Mouse (Mus musculus) CH12.LX (cell line): ENCODE measurements around the gene Sin3a. TPM values are rescaled to one million over a fixed set of nuclear protein-coding genes. Genes with fewer than 3 reads are reported as not detected.

ENCODE experiments used
- DNase-seq: peaks from one replicate; pipeline ENCODE4 v3.0.0-alpha.2; 2013; ENCODE audit errors: extremely low read depth
- H3K27ac ChIP-seq: 2 replicates; pipeline ENCODE4 v1.5.1; 2012; ENCODE audit warnings: low read depth, mild to moderate bottlenecking, control low read depth, moderate library complexity; ENCODE audit not compliant: insufficient read depth
- H3K27me3 ChIP-seq: replicated peaks from 2 replicates; pipeline ENCODE3; 2012; ENCODE audit warnings: inconsistent platforms
- H3K36me3 ChIP-seq, 2 experiments: replicated peaks in 1 of 2; 2 replicates each; pipeline versions ENCODE3 to v1.6.1; 2012; ENCODE audit warnings: inconsistent platforms in 1 of 2, low read length in 1 of 2, mild to moderate bottlenecking in 1 of 2, mixed read lengths in 1 of 2, moderate library complexity in 1 of 2; ENCODE audit not compliant: control insufficient read depth in 1 of 2, insufficient read depth in 1 of 2
- H3K4me1 ChIP-seq, 2 experiments: 2 replicates each; pipeline ENCODE4 v1.6.1; 2012; ENCODE audit warnings: inconsistent platforms in 1 of 2, moderate library complexity in 1 of 2; ENCODE audit not compliant: insufficient read depth in 2 of 2, control insufficient read depth in 1 of 2
- H3K4me2 ChIP-seq: 2 replicates; pipeline ENCODE4 v1.6.1; 2012; ENCODE audit warnings: low read depth, mild to moderate bottlenecking, control low read depth; ENCODE audit not compliant: poor library complexity, insufficient read depth, severe bottlenecking
- H3K4me3 ChIP-seq, 3 experiments: fragments of 150-350 bp in 1 of 3; sonication (generic) in 1 of 3; replicated peaks in 1 of 3; 2 replicates each; pipeline versions ENCODE3 to v1.5.1; 2011 to 2012; ENCODE audit warnings: low read depth in 2 of 3, low read length in 2 of 3, mild to moderate bottlenecking in 2 of 3, moderate library complexity in 2 of 3, control low read depth in 1 of 3, improper control_type of control experiment in 1 of 3, inconsistent platforms in 1 of 3, mixed read lengths in 1 of 3; ENCODE audit not compliant: poor library complexity in 1 of 3
- H3K79me2 ChIP-seq: replicated peaks from 2 replicates; pipeline ENCODE4 v1.6.1; 2012; ENCODE audit warnings: mild to moderate bottlenecking, moderate library complexity; ENCODE audit not compliant: control insufficient read depth, poor library complexity, insufficient read depth, severe bottlenecking; ENCODE audit errors: extremely low read depth
- H3K9ac ChIP-seq: 2 replicates; pipeline ENCODE4 v1.6.1; 2012; ENCODE audit warnings: low read depth, mild to moderate bottlenecking, control low read depth, moderate library complexity; ENCODE audit not compliant: insufficient read depth
- H3K9me3 ChIP-seq: replicated peaks from 2 replicates; pipeline ENCODE3; 2012; ENCODE audit warnings: low read length, inconsistent platforms, mixed read lengths
- BHLHE40 ChIP-seq: IDR thresholded peaks from 2 replicates; pipeline ENCODE4 v1.6.1; 2011; ENCODE audit warnings: mild to moderate bottlenecking, low read depth, low read length, improper control_type of control experiment
- CHD1 ChIP-seq: IDR thresholded peaks from 2 replicates; pipeline ENCODE4 v1.6.1; 2012; ENCODE audit warnings: low read depth, low read length, improper control_type of control experiment, inconsistent platforms
- CHD2 ChIP-seq: IDR thresholded peaks from 2 replicates; pipeline ENCODE4 v1.6.1; 2011; ENCODE audit warnings: low read length, improper control_type of control experiment
- CTCF ChIP-seq, 2 experiments: IDR thresholded peaks in 1 of 2; conservative IDR thresholded peaks in 1 of 2; 2 replicates each; pipeline ENCODE4 v1.5.1; 2011 to 2012; ENCODE audit warnings: low read depth in 2 of 2, low read length in 2 of 2, improper control_type of control experiment in 1 of 2, inconsistent platforms in 1 of 2, mild to moderate bottlenecking in 1 of 2, moderate library complexity in 1 of 2
- E2F4 ChIP-seq: IDR thresholded peaks from 2 replicates; pipeline ENCODE4 v1.6.1; 2011; ENCODE audit warnings: low read depth, low read length, improper control_type of control experiment; ENCODE audit not compliant: insufficient replicate concordance
- ELF1 ChIP-seq: IDR thresholded peaks from 2 replicates; pipeline ENCODE4 v1.6.1; 2014; ENCODE audit warnings: low read depth, mild to moderate bottlenecking, inconsistent platforms, low read length, improper control_type of control experiment
- EP300 ChIP-seq: IDR thresholded peaks from 2 replicates; pipeline ENCODE4 v1.6.1; 2011; ENCODE audit warnings: low read length, improper control_type of control experiment
- GABPA ChIP-seq: IDR thresholded peaks from 2 replicates; pipeline ENCODE4 v1.6.1; 2012; ENCODE audit warnings: low read depth, low read length, improper control_type of control experiment, inconsistent platforms; ENCODE audit not compliant: insufficient replicate concordance
- HCFC1 ChIP-seq: IDR thresholded peaks from 2 replicates; pipeline ENCODE4 v1.6.1; 2012; ENCODE audit warnings: low read depth, mild to moderate bottlenecking, inconsistent platforms, low read length, improper control_type of control experiment
- JUN ChIP-seq: IDR thresholded peaks from 2 replicates; pipeline ENCODE4 v1.6.1; 2011; ENCODE audit warnings: low read depth, mild to moderate bottlenecking, low read length, improper control_type of control experiment, moderate library complexity; ENCODE audit not compliant: insufficient read depth
- KAT2A ChIP-seq: IDR thresholded peaks from 2 replicates; pipeline ENCODE4 v1.6.1; 2012; ENCODE audit warnings: low read length, improper control_type of control experiment, inconsistent platforms; ENCODE audit not compliant: insufficient replicate concordance
- MAFK ChIP-seq: IDR thresholded peaks from 2 replicates; pipeline ENCODE4 v1.6.1; 2011; ENCODE audit warnings: low read length, improper control_type of control experiment; ENCODE audit not compliant: insufficient replicate concordance
- MAX ChIP-seq: IDR thresholded peaks from 2 replicates; pipeline ENCODE4 v1.6.1; 2011; ENCODE audit warnings: low read length, improper control_type of control experiment
- MEF2A ChIP-seq: IDR thresholded peaks from 2 replicates; pipeline ENCODE4 v1.6.1; 2014; ENCODE audit warnings: low read depth, mild to moderate bottlenecking, inconsistent platforms, low read length, improper control_type of control experiment, borderline replicate concordance
- MXI1 ChIP-seq: IDR thresholded peaks from 2 replicates; pipeline ENCODE4 v1.6.1; 2011; ENCODE audit warnings: mild to moderate bottlenecking, low read depth, low read length, improper control_type of control experiment
- MYC ChIP-seq: IDR thresholded peaks from 2 replicates; pipeline ENCODE4 v1.6.1; 2011; ENCODE audit warnings: low read depth, mild to moderate bottlenecking, improper control_type of control experiment, low read length
- NELFE ChIP-seq: IDR thresholded peaks from 2 replicates; pipeline ENCODE4 v1.6.1; 2011; ENCODE audit warnings: low read depth, low read length, improper control_type of control experiment
- POLR2A ChIP-seq: IDR thresholded peaks from 2 replicates; pipeline ENCODE4 v1.6.1; 2011; ENCODE audit warnings: low read depth, mild to moderate bottlenecking, improper control_type of control experiment, low read length
- POLR2AphosphoS2 ChIP-seq: IDR thresholded peaks from 2 replicates; pipeline ENCODE4 v1.6.1; 2011; ENCODE audit warnings: low read depth, low read length, improper control_type of control experiment
- RAD21 ChIP-seq: IDR thresholded peaks from 2 replicates; pipeline ENCODE4 v1.6.1; 2011; ENCODE audit warnings: low read depth, mild to moderate bottlenecking, low read length, improper control_type of control experiment, moderate library complexity
- RCOR1 ChIP-seq: conservative IDR thresholded peaks from 2 replicates; pipeline ENCODE4 v1.6.1; 2012; ENCODE audit warnings: low read depth, mild to moderate bottlenecking, inconsistent platforms, low read length, improper control_type of control experiment
- SIN3A ChIP-seq: IDR thresholded peaks from 2 replicates; pipeline ENCODE4 v1.6.1; 2012; ENCODE audit warnings: low read length, improper control_type of control experiment, inconsistent platforms
- SMC3 ChIP-seq: IDR thresholded peaks from 2 replicates; pipeline ENCODE4 v1.6.1; 2011; ENCODE audit warnings: low read depth, low read length, improper control_type of control experiment
- TCF12 ChIP-seq: IDR thresholded peaks from 2 replicates; pipeline ENCODE4 v1.6.1; 2014; ENCODE audit warnings: low read depth, mild to moderate bottlenecking, inconsistent platforms, low read length, improper control_type of control experiment
- UBTF ChIP-seq: IDR thresholded peaks from 2 replicates; pipeline ENCODE4 v1.6.1; 2012; ENCODE audit warnings: low read depth, mild to moderate bottlenecking, inconsistent platforms, low read length, improper control_type of control experiment, moderate library complexity
- USF2 ChIP-seq: conservative IDR thresholded peaks from 2 replicates; pipeline ENCODE4 v1.6.1; 2011; ENCODE audit warnings: low read depth, low read length, improper control_type of control experiment
- ZC3H11A ChIP-seq: IDR thresholded peaks from 2 replicates; pipeline ENCODE4 v1.6.1; 2012; ENCODE audit warnings: low read depth, mild to moderate bottlenecking, inconsistent platforms, low read length, improper control_type of control experiment
- ZKSCAN1 ChIP-seq: IDR thresholded peaks from 2 replicates; pipeline ENCODE4 v1.6.1; 2012; ENCODE audit warnings: low read depth, inconsistent platforms, low read length, improper control_type of control experiment, borderline replicate concordance
- ZMIZ1 ChIP-seq: IDR thresholded peaks from 2 replicates; pipeline ENCODE4 v1.6.1; 2012; ENCODE audit warnings: low read depth, mild to moderate bottlenecking, inconsistent platforms, low read length, improper control_type of control experiment
- ZNF384 ChIP-seq: IDR thresholded peaks from 2 replicates; pipeline ENCODE4 v1.6.1; 2012; ENCODE audit warnings: low read depth, low read length, improper control_type of control experiment, inconsistent platforms
- dilution Hi-C: fragments of 300-500 bp; cut with MboI; formaldehyde crosslinking; loops from 2 replicates; pipeline ENCODE4 v1.14.3; 2020; ENCODE audit warnings: low sequenced_read_pairs; ENCODE audit not compliant: extremely low pct_unique_long_range_greater_than_20kb, extremely low pct_ligation_motif_present
- in situ Hi-C: fragments of 300-500 bp; cut with MboI; formaldehyde crosslinking; loops from 3 replicates; pipeline ENCODE4 v1.14.3; 2019; ENCODE audit warnings: low sequenced_read_pairs, low pct_ligation_motif_present, low pct_unique_long_range_greater_than_20kb, mixed read lengths
- polyA plus RNA-seq: library from polyadenylated mRNA; unstranded; fragments of >175 nt; gene quantifications from 2 replicates; pipeline ENCODE4 v1.2.1, GENCODE M21; 2012; ENCODE audit warnings: low read depth; ENCODE audit not compliant: insufficient read length
- total RNA-seq, 2 experiments: library from RNA; depleted of rRNA; stranded (reverse); fragments of 300-350 nt in 1 of 2; fragments of >200 nt in 1 of 2; gene quantifications; 2 replicates each; pipeline ENCODE4 v1.2.3; 2012 to 2014

Sin3a gene
- total and polyA plus RNA-seq, 3 experiments = 23.0 to 32.1 (median 28.7) TPM

- Histone ChIP-seq H3K4me1 (peaks cover 0 to 19% of the 10 kb centered on the region in 2 experiments; a peak in 2 of 4 replicates), H3K27ac (peak overlapping the region; percentile 70), H3K4me2 (peak overlapping the region; percentile 99), H3K9me3 (no peaks in the 10 kb centered on the region), H3K36me3 (peaks cover 0 to 2% of the 10 kb centered on the region in 2 experiments), H3K9ac (peak overlapping the region; percentile 68), H3K27me3 (no peaks in the 10 kb centered on the region), H3K79me2 (peaks cover 16% of the 10 kb centered on the region)
- no peak for DNase-seq
- dilution Hi-C loops (no loop called here), in situ Hi-C loops (no loop called here)
- no peak for TF ChIP-seq ZKSCAN1
- TF ChIP-seq UBTF = no peak
- peak; percentile 37 for TF ChIP-seq NELFE
- peak; percentile 87 for TF ChIP-seq ELF1
- no peak; the same call in 1 of the 2 replicates for TF ChIP-seq CHD2
- no peak for TF ChIP-seq MYC
- no peak for TF ChIP-seq ZC3H11A
- TF ChIP-seq POLR2AphosphoS2 = no peak; the same call in 1 of the 2 replicates
- no peak for TF ChIP-seq MXI1
- TF ChIP-seq MEF2A = no peak
- TF ChIP-seq USF2 = no peak
- peak; percentile 61 for TF ChIP-seq POLR2A
- no peak for TF ChIP-seq GABPA
- TF ChIP-seq TCF12 = no peak; the same call in 1 of the 2 replicates
- TF ChIP-seq, all 38 proteins: peak for 3
- H3K4me3 ChIP-seq = peak overlapping the region; percentile 52 to 80 (median 68)
These were observed 1.9 kb downstream of the Sin3a start for GRCm38 (mm10) chr9:57073790-57074094.

GRCm38 (mm10) chr9:57074171-57074821 is 2.5 kb downstream of the Sin3a start:
- Histone ChIP-seq H3K4me2 (peak overlapping the region; percentile 99), H3K9ac (peak overlapping the region; percentile 68), H3K36me3 (peaks cover 0 to 6% of the 10 kb centered on the region in 2 experiments), H3K27ac (peak overlapping the region; percentile 70), H3K27me3 (no peaks in the 10 kb centered on the region), H3K4me3 (peak overlapping the region; percentile 52 to 80 (median 68)), H3K4me1 (peaks cover 0 to 23% of the 10 kb centered on the region in 2 experiments; a peak in 2 of 4 replicates), H3K79me2 (peaks cover 21% of the 10 kb centered on the region), H3K9me3 (no peaks in the 10 kb centered on the region)
- in situ Hi-C loops (no loop called here), dilution Hi-C loops (no loop called here)
- DNase-seq = peak; percentile 61
- TF ChIP-seq RAD21 (peak; percentile 21), ZKSCAN1 (no peak), ELF1 (no peak), MAFK (no peak), GABPA (no peak), RCOR1 (no peak), SIN3A (no peak), USF2 (no peak), CHD2 (no peak), ZNF384 (no peak), BHLHE40 (no peak), JUN (no peak), MYC (0 out of 2 replicates have a peak, but pooled peaks have one; percentile 19), MAX (no peak), ZC3H11A (no peak), KAT2A (no peak), ZMIZ1 (peak; percentile 31; the same call in 1 of the 2 replicates), SMC3 (peak; percentile 25), HCFC1 (no peak), EP300 (no peak), CTCF (conservative IDR thresholded peaks at IDR 0.05 in 1 of 2, IDR thresholded peaks at IDR 0.05 in 1 of 2; ENCODE audit: low read depth in 2 of 2, low read length in 2 of 2) (peak in 1 of 2 experiments; percentile 53; a peak in 2 of 4 replicates), POLR2AphosphoS2 (no peak), POLR2A (no peak; the same call in 1 of the 2 replicates), NELFE (no peak), E2F4 (no peak), CHD1 (0 out of 2 replicates have a peak, but pooled peaks have one; percentile 2)
